Mouse (Mus musculus): ENCODE data around the gene Ndufaf7.

The Ndufaf7 gene

DNA sequence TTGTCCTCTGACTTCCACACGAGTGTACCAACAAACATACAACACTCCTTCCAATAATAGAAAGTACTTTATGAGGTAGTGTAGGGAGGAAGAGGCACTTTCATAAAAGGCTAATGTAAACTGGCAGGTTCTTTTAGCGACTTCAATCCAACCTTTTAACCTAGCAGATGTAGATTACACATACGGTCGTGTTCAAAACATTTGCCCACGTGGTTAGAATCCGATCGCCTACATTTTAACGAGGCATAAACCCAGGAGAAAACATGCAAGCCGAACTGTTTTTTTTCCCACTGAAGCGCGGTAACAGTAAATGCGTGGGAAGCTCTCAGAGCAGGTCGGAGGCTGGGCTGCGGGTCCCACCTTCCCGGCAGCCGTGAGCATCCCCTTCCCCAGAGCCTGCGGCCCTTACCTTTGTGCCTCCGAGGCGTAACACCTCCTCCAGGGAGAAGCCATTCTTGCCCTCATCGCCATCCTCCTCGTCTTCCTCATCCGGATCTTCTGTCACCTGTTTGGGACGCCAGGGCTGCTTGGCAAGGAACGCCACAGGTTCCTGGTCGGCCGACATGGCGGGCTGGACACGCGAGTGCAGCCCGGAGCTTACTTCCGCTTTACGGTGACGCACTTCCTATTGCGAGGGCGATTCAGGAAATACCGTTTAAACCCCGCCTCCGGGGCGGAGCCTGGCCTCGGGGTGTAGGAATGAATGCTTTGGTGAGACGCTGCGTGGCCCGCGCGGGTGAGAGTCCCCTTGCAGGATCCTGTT lies at the start of gene Ndufaf7, which contains the start of gene Cebpz:
TSS of gene Ndufaf7 (plus strand) at position 671 of the 763 bp plus-strand sequence.
TSS of gene Cebpz (minus strand) at position 601 of the 763 bp plus-strand sequence.
- DNase-seq (ENCODE audit: low spot score in 2 of 2) = peak; percentile 94

DNA sequence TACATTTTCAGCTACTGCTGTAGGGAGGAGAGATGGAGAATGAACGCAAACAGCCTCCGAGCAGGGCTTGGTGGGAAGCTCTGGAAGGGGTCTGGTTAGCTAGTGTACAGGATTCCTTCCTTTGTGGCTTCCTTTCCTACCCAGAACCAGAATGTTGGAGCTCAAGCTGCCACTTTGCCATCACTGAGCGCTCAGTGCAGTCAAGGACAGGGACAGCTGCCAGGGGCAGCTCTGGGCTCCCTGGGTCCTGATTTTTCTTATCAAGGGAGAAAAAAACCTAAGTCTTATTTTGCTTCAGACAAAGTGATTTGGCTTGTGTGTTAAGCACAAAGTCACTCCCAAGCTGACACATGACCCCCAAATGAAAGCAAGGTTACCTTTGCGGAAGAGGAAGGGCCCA lies 48.4 kb upstream of the Ndufaf7 start:
- DNase-seq (ENCODE audit: low spot score in 2 of 2) = no peak

DNA sequence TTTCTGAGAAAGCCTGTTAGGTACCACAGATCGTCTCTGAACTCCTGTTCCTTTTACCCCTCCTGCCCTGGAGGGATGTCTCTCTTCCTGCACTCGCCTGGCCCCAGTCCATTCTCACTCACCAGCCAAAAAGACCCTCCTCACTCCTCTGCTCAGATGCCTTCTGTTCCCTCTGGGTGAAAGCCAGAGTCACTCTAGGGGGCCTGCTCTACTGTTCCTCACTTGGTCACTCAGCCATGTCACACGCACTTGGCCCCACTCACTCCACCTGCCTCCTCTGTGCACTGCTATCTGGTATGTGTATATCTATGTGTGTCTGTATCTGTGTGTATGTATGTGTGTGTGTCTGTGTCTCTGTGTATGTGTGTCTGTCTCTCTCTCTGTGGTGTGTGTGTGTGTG lies 47.8 kb upstream of the Ndufaf7 start:
- no peak for DNase-seq (ENCODE audit: low spot score in 2 of 2)

DNA sequence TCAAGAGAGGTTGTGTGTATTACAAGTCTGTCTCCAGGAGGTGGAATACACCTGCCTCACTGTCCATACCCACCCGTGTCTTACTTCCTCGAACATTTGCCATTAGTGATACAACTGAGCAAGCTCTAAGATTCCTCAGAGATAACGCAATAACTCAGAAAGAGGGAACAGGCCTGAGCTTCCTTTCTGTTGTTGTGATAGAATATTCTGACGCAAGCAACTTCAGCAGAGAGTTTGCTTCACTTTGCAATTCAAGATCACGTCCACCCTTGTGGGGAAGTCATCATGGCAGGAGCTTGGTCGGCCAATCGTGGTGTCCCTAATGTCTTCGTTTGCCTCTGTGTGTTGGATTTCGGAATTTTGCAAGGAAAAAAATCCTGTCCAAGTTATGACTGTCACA lies 45.9 kb upstream of the Ndufaf7 start:
- DNase-seq (ENCODE audit: low spot score in 2 of 2) = no peak

DNA sequence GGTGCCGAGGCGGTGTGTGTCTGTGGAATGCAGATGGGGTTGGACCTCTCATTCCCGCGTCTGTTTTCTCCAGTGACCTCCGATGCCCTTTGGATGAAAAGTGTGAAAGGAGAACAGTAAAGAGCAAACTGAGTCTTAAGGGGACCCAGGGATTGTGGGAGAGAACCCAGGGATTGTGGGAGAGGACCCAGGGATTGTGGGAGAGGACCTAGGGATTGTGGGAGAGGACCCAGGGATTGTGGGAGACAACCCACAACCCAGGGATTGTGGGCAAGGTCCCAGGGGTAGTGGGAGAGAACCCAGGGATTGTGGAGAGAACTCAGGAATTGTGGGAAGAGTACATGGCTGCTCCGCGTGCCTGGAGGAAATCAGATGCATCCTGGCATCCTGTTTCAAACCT lies 41.9 kb upstream of the Ndufaf7 start:
- DNase-seq (ENCODE audit: low spot score in 2 of 2) = no peak

DNA sequence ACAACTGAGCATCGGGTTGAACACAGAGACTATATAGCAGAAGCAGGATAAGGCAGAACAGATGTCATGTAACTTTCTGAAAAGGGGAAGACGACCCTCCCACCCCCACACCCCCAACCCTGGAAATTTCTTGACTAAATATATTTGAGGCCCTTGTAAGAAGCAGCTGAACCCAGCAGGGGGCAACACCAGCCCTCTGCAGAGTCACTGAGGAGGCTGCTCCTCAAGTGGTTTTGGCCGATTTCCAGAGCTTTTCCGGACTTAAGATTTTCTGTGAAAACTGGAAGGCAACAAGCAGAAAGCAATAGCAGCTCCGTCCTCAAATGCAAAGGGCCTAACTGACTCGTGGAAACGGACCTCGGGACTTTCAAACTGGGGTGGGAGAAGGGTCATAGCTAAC lies 41.5 kb upstream of the Ndufaf7 start:
- DNase-seq (ENCODE audit: low spot score in 2 of 2) = peak in 1 of 2 experiments; percentile 6

DNA sequence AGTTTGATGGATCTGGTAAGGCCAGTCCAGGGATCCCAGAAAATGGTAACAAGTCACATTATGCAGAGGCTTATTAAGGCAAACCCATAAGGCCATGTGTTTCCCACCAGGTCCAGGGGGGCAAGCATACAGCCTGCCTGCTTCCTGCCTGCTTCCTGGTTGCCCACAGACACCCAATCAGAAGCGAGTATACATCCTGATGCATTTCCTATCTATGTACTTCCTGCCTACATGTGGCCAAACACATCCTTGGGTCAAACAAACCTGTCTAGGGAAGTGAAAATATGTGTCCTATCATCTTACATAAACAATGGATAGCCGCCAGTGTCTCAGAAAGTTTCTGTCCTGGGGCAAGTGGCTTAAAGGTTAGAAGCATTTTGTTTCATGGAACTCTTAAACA lies 33.8 kb upstream of the Ndufaf7 start:
- no peak for DNase-seq (ENCODE audit: low spot score in 2 of 2)

DNA sequence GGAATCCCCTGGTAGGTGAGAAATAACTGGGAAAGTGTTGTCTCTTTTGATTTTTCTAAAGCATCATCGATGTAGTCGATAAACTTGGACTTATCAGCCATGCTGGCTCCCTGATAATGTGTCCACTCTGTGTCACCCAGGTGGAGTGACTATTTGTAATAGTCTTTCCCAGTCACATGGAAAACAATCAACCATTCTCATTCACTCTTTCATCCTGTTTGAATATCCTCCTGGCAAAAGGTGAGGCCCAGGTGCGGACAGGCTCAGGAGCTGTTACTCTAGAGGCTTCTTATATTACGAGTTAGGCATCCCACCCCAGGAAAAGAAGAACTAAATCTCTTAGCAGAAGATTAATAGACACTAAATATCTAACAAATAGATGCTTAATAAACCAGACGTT lies 30.0 kb upstream of the Ndufaf7 start, which contains the start of gene Sult6b1:
TSS of gene Sult6b1 (minus strand) at position 101 of the 400 bp plus-strand sequence.
- DNase-seq (ENCODE audit: low spot score in 2 of 2) = no peak

DNA sequence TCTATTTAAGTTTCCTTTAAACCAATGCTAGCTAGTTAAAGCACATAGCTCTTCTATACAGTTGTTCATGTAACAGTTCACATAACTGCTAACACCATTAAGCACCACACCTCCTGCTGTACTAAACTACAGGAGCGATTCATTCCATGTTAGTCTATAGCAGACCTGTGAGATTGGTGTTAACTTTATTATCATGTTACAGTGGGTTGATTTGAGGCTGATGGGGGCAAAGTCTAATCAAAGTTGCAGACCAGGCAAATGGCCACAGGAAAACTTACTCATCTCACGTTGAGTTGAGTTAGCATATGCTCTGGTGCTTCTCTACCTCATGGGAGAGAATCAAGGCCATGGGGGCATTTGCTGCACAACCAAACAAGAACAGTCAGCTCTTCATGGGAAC lies 27.6 kb upstream of the Ndufaf7 start:
- no peak for DNase-seq (ENCODE audit: low spot score in 2 of 2)

DNA sequence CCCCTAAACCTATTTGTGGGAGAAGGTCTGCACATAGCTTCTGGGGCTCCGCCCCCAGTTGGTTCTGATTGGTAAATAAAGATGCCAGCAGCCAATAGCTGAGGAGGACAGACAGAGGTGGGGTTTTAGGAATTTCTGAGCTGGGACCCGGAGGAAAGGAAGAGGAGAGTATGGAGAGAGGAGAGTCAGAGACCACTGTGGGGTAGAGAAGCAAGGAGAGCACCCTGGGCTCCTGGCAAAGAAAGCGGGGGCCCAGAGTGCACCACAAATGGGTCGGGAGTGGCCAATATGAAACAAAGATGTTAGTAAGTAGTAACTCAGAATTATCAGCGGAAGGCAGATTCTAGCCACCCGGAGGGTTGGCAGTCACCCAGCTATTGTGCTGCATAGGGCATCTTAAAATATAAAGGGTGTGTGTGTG lies 24.1 kb upstream of the Ndufaf7 start:
- no peak for DNase-seq (ENCODE audit: low spot score in 2 of 2)

DNA sequence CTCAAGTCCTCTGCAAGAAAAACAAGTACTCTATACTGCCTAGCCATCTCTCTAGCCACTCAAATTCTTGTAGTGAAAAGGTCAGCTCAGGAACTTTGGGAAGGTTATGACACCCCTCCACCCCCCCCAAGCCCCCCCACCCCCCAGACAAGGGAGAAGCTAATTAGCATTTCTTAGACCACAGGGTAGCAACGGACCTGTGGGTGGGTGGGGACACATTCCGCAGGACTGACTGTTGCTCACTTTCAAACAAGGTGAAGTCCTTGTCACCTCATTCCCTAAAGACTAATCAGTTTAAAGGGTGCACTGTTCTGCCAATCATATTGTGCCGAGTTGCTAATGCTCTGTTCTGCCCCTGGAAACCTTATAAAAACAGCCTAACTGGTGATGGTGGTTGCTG lies 23.0 kb upstream of the Ndufaf7 start:
- DNase-seq (ENCODE audit: low spot score in 2 of 2) = no peak

DNA sequence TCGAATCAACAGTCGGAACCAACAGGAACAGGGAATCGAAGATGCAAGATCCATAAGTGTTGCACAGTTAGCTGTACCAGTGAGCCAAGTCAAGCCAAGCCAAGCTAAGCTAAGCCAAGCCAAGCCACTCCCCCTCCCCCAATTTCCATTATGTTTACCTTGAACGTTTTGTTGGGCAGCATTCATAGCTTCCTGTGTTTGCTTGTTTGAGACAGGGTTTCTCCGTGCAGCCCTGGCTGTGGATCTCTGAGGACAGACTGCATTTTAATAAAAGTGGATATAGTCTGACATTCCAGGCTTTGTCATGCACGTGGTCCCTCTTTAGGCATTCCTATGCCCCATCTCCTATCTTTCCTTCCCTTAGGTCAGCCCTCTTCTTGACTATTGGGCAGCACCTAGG lies 21.2 kb upstream of the Ndufaf7 start:
- no peak for DNase-seq (ENCODE audit: low spot score in 2 of 2)

DNA sequence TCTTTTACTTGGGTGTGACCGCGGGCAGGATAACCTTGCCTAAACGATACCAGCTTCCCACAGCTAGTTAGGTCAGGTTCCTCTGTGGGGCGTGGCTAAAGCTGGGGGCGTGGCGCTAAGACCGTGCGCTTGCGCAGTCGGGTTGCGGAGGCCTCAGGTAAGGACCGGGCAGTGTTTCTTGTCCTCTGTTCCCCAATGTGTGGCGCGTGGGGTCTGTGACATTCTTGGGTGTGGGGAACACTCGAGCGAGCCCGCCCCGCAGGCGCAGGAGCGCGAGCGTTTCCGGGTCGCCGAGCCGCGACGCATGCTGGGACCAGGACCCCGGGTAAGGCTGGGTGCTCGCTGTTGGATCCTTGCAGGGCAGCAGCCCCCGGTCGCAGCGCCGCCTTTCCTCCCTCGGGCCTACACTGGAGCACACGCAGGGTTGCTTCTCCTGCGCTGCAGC lies 20.5 kb upstream of the Ndufaf7 start, which contains the start of gene Cebpzos:
TSS of gene Cebpzos (plus strand) at position 132 of the 445 bp plus-strand sequence.
- peak; percentile 82 to 85 for DNase-seq (ENCODE audit: low spot score in 2 of 2)

DNA sequence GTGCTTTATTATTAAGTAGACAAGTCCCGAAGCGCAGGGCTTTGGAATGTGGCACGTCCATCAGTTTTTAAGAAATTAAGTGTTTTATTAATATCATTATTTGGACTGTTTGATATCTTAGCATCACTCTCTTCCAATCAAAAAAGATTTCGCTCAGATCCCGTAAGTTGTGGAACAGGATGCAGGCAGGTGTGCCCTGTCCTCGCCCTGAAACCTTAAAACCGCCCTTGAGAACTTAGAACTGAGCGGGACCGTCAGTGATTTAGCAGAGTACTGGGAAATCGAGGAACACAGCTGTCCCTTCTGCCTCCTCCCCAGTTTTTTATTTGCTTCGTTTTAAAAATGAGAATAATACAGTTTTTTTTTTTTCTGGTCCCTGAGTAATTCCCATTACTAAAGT lies 20.0 kb upstream of the Ndufaf7 start:
- DNase-seq (ENCODE audit: low spot score in 2 of 2) = no peak

DNA sequence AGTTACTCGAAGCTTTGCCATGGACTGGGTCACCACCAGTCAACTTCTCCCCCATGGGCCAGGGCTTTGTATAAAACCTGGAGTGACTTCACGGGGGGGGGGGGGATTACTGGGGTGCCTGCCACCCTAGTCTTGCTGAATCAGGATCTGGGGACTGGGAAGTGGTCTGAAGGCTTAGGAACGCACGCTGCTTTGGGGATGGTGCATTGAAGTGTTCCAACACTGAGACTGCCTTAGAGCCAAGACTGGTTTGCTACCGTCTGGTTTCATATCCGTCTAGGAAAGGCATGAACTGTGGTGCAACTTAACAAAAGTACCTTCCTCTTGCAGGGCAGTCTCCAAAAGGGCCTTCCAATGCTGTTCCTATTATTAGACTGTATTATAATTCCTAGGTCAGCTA lies 19.2 kb upstream of the Ndufaf7 start:
- DNase-seq (ENCODE audit: low spot score in 2 of 2) = no peak

DNA sequence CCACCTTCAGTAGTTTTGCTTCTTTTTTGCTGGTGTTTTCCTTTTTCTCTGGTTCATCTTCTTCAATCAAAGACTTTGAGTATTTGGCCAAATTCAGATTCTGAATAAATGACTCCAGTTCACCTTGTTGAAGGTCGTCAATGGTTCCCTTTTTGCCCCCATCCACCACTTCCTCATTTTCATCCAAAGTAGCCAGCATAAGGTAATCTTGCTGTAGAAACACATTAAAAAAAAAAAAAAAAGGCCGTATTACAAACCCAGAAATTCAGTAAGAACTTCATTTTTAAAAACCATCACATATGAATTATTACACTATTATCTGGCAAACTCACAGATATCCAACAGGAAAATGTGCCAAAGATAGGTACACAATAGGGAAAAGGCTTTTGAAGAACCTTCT lies 1.1 kb upstream of the Ndufaf7 start:
- DNase-seq (ENCODE audit: low spot score in 2 of 2) = no peak

DNA sequence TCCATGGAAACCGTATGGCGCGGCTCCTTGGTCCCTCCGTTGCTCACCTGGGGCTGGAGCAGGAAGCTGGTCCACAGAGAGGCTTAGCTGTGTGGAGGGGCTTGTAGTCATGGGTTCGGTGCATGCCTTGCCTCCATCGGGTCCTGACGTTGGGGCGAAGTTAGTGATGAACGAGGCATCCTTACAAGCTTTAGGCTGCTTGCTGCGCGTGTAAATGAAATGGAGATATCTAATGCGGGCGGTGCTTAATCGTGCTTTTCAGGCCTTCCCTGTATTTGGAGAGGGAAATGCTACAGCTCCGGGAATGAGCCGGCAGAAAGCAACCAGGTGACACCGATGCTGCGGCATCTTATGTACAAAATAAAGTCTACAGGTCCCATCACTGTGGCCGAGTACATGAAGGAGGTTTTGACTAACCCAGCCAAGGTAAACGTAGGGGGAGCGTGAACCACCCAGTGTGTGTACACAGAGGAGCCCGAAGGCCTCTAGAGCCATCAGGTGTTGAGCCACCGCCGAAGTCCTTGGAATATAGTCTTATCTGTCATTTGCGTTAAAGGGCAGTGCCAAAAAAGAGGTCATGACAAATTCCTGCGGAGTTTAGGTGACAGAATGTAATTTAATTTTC lies 405 bp downstream of the Ndufaf7 start:
- DNase-seq (ENCODE audit: low spot score in 2 of 2) = no peak

DNA sequence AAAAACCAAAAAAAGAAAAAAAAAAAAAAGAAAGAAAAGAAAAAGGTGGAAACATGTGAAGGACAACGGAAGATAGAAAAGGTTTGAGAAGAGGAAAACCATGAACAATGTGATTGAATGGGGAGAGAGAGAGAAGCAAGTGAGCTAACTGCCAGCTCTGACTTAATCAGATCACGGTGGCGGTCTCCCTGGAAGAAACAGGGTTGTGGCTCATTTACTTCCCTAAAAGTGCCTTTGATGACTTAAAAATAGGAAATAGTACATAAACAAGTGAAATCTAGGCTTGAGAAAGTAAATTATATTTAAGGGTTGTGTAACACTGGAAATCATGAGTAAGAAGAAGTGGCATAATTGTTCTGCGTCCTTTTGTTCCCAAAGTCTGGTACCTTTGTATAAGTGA lies 2.0 kb downstream of the Ndufaf7 start:
- no peak for DNase-seq (ENCODE audit: low spot score in 2 of 2)

DNA sequence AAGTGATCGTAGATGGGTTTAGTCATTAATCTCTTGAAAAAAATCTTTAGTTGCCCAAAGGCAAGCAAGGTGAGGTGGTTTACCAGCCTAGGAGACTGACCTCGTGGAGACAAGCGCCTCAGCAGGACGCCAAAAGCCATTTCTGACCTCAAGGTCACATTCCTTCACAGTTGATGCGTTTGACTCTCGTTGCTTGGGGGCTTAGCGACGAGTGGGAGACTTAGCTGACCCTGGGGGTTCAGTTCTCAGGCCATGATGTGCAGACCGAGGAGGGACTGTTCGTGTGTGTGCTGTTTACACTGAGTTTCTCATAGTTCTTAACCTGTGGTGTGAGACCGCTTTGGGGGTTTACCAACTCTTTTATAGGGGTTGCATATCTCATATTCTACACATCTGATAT lies 5.6 kb downstream of the Ndufaf7 start:
- DNase-seq (ENCODE audit: low spot score in 2 of 2) = no peak

DNA sequence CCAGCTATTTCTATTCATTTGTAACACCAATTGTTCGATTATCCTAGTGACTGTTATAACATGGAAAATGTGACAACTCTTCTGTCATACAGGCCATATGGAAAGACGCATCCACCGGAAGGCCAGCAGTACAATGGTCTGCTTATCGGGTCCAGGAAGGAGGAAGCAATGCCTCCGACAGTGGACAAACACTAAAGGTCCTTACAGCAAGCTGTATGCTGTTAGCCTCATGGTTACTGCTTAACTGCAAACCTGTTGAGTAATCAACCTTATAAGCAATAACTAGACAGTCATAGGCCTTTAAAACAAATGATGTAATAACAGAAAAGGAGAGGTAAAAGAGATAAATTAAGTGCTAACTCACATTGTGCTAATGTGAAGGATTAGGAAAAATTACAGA lies 14.3 kb downstream of the Ndufaf7 start:
- DNase-seq (ENCODE audit: low spot score in 2 of 2) = no peak

DNA sequence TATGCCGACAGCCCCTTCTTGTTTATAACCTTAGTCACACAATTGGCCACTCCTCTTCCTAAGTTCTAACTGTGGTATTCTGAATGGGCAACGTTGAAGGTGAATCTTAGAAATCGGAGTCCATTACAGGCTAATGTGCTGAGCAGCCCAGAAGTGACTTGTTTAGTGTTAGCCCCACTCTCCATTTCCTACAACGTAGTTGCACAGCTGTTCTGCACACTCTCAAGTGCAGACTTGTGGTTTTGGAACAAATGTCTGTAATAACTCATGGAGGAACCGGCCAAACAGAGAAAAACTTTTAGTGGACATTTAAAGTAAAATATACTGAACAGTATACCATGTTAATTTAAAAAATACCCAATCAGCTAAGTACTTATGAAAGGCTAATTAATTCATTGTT lies 15.1 kb downstream of the Ndufaf7 start:
- DNase-seq (ENCODE audit: low spot score in 2 of 2) = no peak

DNA sequence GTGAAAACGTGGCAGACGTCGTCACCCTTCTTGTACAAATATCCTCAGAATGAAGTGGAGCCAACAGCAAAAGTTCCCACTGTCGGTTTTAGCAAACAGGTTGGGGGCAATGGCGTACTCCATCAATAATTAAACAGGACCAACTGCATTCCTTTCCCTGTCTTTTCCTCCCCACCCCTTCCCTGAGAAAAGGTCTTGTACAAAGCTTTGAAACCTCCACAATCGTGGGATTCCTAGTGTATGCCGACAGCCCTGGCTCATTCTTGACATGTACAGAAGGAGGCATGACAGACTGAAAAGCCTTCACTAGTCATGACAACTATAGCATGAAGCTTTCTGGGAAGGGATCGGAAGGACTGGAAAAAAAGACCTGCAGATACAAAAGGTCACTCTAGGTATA lies 16.3 kb downstream of the Ndufaf7 start:
- no peak for DNase-seq (ENCODE audit: low spot score in 2 of 2)

DNA sequence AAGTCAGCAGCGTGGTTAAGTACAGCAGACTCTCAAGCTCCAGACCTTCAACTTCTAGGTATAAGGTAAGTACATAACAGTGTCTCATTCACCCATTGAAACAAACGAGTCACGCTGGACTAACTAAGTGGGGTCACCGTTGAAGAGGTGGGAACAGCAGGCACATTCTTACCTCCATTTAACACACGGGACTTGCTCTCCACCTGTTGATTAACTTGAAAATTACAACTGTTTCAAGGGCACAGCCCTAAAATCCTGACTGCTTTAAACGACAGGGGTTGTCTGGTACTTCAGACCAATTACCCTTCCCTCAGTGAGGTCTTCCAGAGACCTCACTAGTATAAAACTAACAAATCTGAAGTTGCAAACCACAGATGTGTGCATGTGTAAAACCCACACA lies 22.5 kb downstream of the Ndufaf7 start:
- no peak for DNase-seq (ENCODE audit: low spot score in 2 of 2)
